Mouse (Mus musculus) c-Kit-negative CD71-positive TER-119-positive erythroid progenitor cells, embryonic 14.5 days (primary cell): ENCODE data around the gene Tmem200b.

Experiments used
- DNase-seq: peaks from one replicate; pipeline ENCODE4 v3.0.0-alpha.2; 2013; ENCODE audit warnings: low read depth, low spot score

Tmem200b gene

GRCm38 (mm10) chr4:131949903-131950302, 28.3 kb downstream of the Tmem200b start:
- DNase-seq: no peak

- DNase-seq: no peak
Measured at GRCm38 (mm10) chr4:131950657-131951056, 29.1 kb downstream of the Tmem200b start.

- no peak for DNase-seq
Measured at GRCm38 (mm10) chr4:131957161-131957560, 35.6 kb downstream of the Tmem200b start.

GRCm38 (mm10) chr4:131968873-131969272, 47.3 kb downstream of the Tmem200b start:
- DNase-seq: no peak

GRCm38 (mm10) chr4:131970244-131970853, 48.8 kb downstream of the Tmem200b start:
- DNase-seq: no peak
